23 mouse cellular contexts compared by ENCODE assay signal in the genomic region with DNA sequence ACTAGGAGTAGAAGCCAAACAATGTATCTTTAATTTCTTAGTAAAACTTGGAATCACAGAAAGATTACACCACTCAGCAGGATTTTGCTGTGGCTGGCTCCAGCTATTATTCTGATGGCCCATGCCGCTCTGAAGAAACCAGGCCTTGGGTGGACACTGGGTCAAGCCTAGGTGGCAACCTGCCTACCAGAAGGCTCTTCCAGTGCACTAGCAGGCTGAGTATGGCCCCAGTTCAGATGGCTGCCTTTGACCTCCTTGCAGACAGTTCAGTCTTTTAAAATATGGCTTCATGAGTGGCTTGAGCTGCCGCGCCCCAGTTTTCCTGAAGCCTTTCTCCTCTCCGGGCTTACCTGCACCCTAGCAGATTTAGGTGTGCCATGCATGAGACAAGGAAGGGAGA.
"Had no signal": no experiment of that assay in that cellular context is flagged by ENCODE, and none has a peak within 500 bp of the region (broad histone marks: within the 10 kb centered on the region; RNA-seq: fewer than 3 reads in every experiment).

No protein-coding gene starts in this region.

- H3K27ac ChIP-seq: heart, adult 2 months; hindbrain, embryonic 10.5 days; hindbrain, embryonic 12.5 days; hindbrain, embryonic 14.5 days; intestine, embryonic 15.5 days; layer of hippocampus, adult 2 months; limb, embryonic 13.5 days; limb, embryonic 15.5 days; liver, embryonic 12.5 days; liver, embryonic 14.5 days had no signal

- H3K4me1 ChIP-seq: hindbrain, embryonic 10.5 days; intestine, embryonic 15.5 days; liver, embryonic 12.5 days had no signal

- H3K9me3 ChIP-seq: heart, embryonic 12.5 days; hindbrain, embryonic 10.5 days; hindbrain, embryonic 12.5 days; intestine, embryonic 15.5 days; limb, embryonic 13.5 days; limb, embryonic 15.5 days; liver, embryonic 12.5 days had no signal

- H3K27me3 ChIP-seq: heart, embryonic 12.5 days; hindbrain, embryonic 12.5 days; intestine, embryonic 15.5 days; limb, embryonic 13.5 days; limb, embryonic 15.5 days; liver, embryonic 12.5 days had no signal

- H3K4me3 ChIP-seq: heart, adult 2 months; heart, embryonic 12.5 days; hindbrain, embryonic 10.5 days; hindbrain, embryonic 12.5 days; intestine, embryonic 15.5 days; layer of hippocampus, adult 2 months; limb, embryonic 13.5 days; limb, embryonic 15.5 days; liver, embryonic 12.5 days had no signal

- DNase-seq: gastrocnemius, postnatal 14 days; heart, adult 2 months; heart, postnatal 10 days; heart, postnatal 4 days; kidney, adult 18-20 months; kidney, adult 8-10 months; kidney, postnatal 10 days; kidney, postnatal 25 days; kidney, postnatal 4 days; layer of hippocampus, adult 9-11 months; layer of hippocampus, postnatal 36 days; left cerebral cortex, postnatal 4 days; lung, adult 18-20 months had no signal

- H3K36me3 ChIP-seq: hindbrain, embryonic 12.5 days; intestine, embryonic 15.5 days; limb, embryonic 15.5 days; liver, embryonic 12.5 days had no signal
